Mouse (Mus musculus) left cerebral cortex, postnatal 14 days (tissue): ENCODE measurements around the gene Clic5. TPM values are rescaled to one million over a fixed set of nuclear protein-coding genes. Genes with fewer than 3 reads are reported as not detected.

Experiments used
- DNase-seq, 2 experiments: peaks; one replicate each; pipeline ENCODE4 v3.0.0; 2021 to 2022; ENCODE audit warnings: low spot score in 2 of 2, mixed read lengths in 1 of 2
- intact Hi-C: fragments of 180-260 bp; cut with DNase I; formaldehyde crosslinking; loops from one replicate; pipeline ENCODE4 v1.15.1; 2025
- total RNA-seq, 2 experiments: library from RNA; stranded (reverse); gene quantifications; 2 replicates each; pipeline ENCODE4 v1.2.3; 2021

Gene Clic5
- total RNA-seq, 2 experiments from 2014 or later, result 3.1 to 3.3 TPM

DNA sequence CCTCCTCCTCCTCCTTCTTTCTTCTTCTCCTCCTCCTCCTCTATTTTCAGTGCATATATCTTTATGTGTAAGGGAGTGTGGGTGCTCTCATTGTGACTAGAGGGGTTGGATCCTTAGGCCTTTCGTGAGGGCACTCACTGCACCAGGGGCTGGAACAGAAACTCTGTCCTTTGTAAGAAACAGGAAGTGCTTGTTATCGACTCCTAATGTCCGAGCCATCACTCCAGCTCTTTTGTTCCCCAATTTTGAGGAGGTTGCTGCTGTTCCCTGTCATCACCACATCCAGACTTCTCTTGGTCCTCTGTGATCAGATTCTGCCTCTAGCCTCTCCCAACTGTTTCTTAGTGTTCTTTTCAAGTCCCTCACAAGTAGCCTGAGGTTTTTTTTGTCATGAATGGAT is 64.3 kb downstream of the Clic5 start:
- DNase-seq, result no peak
- intact Hi-C loops, result no loop called here

DNA sequence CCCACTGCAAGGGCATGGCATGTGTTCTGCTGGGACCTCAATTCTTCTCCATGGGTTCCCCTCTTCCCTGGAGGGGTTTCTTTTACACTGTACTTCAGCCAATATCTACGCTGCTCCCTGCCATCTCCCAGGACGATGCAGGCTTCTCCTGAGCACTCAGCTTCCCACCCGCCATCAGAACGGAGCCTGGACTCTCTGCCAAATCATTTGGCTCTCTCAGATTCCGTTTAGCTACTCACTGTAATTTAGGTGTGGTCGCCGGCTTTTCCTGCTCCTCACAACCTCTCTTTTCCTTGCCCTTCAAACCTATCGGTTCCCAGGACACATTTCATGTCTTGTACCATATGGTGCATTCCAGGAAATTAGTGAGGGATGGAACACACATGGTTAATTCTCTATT is 66.3 kb downstream of the Clic5 start:
- no peak for DNase-seq
- intact Hi-C loops, result loop anchor here (5.0 kb wide), 2 partner anchors 177 to 998 kb away; partner anchors contain the start of gene Enpp5

DNA sequence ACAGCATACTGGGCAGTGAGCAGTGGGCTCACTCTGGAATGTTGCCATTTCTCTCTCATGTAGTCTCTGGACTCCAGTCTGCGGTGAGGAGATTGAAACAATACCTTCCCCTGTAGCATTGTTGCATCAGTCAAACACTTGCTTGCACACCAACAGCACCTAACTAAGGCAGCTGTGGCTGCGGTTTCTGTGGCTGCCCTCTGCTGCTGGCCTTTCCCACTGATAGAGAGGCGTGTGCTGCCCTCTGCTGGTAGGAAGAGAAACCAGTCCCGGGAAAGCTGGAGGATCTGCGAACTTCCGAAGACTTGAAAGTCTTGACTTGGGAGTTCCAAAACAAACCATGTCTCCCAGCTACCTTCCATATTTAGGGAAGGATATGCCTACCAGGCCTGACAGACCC is 68.2 kb downstream of the Clic5 start:
- intact Hi-C loops, result loop anchor here (1.0 to 5.0 kb wide), 3 partner anchors 105 to 996 kb away; partner anchors contain the start of gene Enpp5
- peak; percentile 64 to 78 for DNase-seq

DNA sequence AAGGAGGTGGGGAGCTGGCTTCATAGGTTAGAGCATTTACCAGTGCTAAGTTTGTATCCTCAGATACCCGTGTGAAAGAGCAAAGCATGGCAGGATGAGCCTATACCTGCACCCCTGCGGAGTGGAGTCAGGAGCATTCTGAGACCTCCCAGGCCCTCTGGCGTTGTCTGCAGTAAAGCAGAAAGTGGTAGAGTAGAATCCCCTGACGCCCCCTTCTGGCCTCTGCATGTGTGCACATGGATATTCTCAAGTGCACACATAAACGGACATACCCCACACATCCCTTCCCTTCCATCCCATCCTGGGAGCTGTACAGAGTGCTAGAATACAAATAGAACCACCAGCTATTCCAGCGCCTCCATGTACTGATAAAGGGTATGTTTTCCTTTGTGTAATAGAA is 70.9 kb downstream of the Clic5 start:
- intact Hi-C loops, result loop anchor here (5.0 kb wide), 2 partner anchors 182 to 993 kb away; partner anchors contain the start of gene Enpp5
- DNase-seq, result no peak

DNA sequence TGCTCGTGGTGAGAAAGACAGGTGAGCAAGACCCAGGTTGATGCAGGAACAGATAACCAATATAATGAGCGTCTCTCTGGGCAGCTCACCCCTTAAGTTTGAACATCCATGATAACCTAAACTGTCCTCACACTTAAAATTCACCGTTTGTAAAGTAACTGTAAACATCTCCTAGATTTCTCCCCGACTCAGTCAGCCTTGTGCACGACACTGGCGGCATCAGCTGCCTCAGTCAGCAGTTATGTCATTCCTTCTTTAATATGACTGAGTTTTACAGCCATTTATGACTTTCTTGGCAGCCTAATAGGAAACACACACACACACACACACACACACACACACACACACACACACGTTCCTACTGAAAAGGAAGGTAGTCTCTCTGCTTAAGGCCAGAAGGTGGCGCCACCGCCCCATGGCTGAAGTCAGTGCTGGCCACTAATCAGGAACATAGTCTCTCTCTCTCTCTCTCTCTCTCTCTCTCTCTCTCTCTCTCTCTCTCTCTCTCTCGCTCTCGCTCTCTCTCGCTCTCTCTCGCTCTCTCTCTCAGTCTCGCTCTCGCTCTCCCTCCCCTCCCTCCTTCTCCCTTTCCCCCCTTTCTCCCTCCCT is 73.3 kb downstream of the Clic5 start:
- intact Hi-C loops, result loop anchor here (1.0 to 10.0 kb wide), 3 partner anchors 473 to 1141 kb away; no protein-coding TSS in a partner anchor

DNA sequence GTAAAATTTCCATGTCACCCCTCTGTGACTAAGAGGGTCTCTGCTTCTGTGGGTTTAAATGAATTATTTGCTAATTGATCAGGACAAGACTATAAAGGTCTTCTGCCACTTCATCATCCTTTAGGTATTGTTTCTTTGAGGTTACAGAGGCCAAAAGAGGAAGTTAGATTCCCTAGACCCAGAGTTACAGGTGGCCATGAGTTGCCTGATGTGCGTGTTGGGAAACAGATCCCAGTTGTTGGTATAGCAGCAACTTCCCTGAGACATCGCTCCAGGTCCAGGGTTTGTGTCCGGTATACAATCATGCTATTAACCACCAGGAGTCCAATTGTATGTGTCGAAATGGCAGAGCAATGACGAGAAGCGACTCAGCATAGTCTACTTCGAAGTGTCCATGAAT is 81.7 kb downstream of the Clic5 start:
- intact Hi-C loops, result loop anchor here (10.0 kb wide), 1 partner anchor 175 kb away; no protein-coding TSS in a partner anchor
- DNase-seq, result no peak

More for the DNA sequence above, 73.3 kb downstream of the Clic5 start:
- DNase-seq, result peak; percentile 79 to 86

DNA sequence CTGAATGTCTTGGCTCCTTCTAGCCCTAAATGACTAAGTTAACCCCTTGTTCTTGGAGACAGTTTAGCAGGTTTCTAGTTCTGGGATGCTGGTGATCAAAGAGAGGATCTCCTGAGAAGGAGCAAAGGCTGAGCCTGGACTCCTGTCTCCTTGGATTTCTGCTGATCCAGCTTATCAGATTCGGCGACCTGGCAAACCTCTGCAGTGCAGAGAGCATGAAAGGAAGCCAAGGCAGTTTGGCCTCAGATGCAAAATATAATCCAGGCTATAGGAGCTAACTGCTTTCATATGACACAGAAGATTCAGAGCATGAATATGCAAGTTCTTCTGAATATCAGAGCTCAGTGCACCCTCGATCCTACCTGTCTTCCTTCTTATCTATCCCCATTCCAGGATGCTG is 83.0 kb downstream of the Clic5 start:
- intact Hi-C loops, result loop anchor here (10.0 kb wide), 1 partner anchor 173 kb away; no protein-coding TSS in a partner anchor
- no peak for DNase-seq

DNA sequence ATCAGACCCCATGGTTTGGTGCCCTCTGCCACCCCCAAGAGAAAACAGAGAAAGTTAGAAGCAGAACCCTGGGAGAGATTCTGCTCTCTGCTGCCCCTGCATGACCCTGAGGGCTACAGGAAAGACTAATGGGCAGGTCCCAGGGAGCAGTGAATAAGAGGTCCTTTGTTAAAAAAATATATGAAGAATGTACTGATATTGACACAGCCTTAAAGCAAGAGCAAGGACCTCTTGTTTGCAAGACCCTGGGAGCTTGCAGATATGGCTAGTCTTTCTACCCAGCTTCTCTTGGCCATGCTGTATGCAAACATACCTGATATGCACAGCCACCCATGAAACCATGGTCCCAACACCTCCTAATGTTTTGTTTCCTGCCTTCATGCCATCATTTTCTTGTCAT is 86.4 kb downstream of the Clic5 start:
- intact Hi-C loops, result loop anchor here (10.0 kb wide), 1 partner anchor 170 kb away; no protein-coding TSS in a partner anchor
- no peak for DNase-seq

DNA sequence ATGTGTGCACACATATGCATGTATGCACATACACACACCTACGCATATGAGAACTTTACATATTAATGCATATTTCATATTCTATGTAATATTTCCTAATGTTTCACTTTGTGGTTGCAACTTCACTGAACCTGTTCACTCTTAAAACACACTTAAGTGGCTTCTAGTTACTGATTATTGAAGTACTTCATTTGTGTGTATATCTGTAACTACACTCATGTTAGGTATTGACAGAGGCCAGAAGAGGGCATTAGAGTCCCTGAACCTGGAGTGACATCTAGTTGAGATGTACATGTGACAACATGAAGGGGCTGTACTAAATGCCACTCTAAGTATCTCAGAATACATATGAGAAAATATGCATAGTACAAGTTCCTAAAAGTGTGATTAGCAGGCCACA is 99.9 kb downstream of the Clic5 start:
- DNase-seq, result no peak
- intact Hi-C loops, result no loop called here

DNA sequence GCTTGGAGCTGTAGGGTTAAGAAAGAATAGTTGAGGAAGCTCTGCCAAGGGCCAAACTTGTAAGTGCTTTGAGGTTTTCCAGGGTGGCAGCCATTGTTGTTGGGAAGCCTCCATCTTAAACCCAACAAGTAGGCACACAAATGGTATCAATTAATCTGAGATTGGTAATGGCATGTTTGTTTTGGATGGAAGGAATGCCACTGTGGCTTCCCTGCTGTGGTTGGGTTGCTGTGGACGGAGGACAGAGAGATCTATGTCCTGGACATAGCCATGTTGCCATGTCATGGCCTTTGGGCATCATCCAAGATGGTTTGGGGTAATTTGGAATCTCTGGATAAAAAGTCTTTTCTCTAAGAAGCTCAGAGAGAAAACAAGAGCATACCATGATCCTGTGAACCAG is 108.8 kb downstream of the Clic5 start:
- no peak for DNase-seq
- intact Hi-C loops, result no loop called here

DNA sequence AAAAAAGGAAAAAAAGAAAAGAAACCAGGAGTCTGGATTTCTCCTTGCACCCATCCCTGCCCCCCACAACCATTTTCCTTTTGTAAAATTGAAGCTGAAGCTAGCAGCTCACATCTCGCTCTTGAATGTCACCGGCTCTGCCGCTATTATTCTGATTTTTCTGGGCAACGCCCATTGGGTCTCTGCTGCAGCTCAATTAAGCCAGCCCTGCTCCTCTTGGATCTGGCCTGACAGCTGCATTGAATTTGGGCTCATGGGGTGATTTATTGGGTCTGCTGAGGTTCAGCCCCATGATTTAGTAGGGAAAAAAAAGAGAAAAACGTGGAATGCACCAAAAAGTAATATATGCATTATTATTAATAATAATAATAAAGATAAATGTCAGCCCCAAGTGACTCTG is 111.9 kb downstream of the Clic5 start:
- DNase-seq, result no peak
- intact Hi-C loops, result no loop called here

DNA sequence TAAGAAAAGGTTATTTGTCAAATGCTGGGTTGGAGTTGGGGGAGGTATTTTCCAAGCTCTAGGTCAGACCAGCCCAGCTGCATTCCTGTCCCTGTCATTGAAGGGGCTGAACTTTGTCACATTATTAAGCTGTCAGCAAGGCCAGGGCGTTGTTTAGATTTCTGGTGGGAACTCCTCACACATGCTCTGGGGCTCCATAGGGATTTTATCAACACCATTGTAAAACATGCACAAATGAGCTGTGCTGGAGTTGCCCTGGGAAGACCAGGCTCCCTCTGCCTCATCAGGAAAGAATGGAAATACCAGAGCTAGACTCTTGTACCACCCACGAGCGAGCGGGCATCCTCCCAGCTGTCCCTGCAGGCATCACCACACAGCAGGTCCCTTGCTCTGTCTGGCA is 112.3 kb downstream of the Clic5 start:
- DNase-seq, result no peak
- intact Hi-C loops, result no loop called here

DNA sequence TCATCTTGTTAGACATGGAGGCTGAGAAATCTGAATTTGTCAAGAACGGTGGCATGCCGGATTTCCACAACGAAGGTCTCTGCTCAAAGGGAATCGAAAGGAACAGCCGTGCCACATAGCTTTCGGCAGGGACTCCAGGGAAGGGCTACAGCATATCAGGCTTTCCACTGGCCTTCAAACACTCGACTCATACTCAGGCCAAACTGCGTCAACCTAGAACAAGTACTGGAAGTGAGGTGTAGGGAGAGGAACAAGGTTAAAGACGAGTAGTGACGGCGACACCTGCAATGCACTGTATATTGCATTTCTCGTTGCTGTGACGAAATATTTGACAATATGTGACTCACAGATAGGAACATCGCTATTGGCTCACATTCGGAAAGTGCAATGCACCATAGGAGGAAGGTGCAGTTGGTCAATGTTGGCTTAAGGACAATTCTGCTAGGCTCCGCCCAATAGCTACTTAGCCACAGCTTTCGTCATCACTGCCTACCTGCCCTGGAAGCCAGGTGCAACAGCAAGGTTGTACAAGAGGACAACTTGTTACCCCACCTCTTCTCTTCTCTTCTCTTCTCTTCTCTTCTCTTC is 112.9 kb downstream of the Clic5 start:
- DNase-seq, result no peak
- intact Hi-C loops, result no loop called here

DNA sequence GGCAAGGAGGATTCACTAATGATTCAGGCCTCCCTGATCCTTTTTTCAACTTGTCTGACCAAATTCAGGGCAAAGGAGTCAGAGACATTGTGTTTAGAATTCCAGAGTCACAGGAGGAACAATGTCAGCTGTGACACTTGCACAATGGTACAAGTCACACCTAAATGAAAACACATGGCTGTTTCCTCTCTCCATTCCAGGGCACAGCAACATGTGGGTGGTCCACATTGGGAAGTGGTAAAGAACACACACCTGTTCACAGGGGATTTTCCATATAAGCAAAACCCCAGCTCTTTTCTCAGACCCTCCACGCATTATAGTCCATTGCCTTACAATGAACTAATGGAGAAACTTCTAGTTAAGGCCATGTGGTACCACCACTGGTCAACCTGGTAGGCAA is 115.7 kb downstream of the Clic5 start:
- intact Hi-C loops, result no loop called here

DNA sequence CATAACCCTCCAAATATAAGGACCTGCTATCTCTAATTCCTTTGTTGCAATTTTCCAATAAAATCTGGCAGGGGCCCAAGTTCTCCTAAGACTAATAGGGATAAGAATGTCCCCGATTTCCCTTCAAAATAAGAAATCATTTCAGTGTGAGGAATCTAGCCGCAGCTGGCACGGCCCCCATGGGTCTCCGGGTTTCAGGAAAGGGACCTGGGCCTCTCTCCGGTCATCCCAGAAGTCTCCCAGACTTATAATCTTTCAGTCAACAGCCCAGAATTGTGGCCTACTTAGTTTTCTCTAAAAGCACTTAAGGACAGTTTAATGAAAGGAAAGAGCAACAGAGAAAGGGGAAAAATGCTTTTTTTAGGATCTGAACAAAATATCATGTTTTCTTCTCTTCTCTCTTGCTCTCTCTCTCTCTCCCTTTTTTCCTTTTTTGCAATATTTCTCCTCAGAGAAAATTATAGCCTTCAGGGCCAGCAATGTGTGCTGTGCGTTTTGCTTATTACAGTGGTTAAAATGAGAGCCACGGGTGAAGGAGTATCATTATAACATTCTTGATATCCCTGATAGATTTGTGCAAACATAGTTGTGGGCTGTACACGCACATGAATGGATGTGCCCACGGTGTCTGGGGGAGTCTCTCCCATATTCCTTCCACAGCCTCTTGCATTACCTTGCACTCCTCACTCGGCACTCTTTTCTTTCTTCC is 121.7 kb downstream of the Clic5 start:
- no peak for DNase-seq
- intact Hi-C loops, result no loop called here

More for the DNA sequence above, 115.7 kb downstream of the Clic5 start:
- no peak for DNase-seq

DNA sequence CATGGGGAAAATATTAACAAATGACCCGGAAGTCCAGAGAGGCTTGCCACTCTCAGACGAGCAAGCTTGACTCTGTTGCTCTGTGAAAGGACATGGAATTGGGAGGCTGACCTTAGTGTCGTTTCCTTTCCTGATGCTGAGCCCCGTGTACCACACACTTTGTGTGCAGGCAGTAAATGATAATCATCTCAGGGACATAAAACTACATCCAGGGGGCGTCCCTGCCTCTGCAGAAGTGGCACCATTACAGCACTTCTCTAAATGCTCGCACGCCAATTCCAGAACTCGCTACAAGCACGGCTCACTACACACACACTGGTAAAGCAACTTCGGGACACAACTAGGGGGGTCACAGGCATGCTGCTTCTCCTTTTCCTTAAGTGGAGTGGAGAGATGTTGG is 136.9 kb downstream of the Clic5 start:
- intact Hi-C loops, result no loop called here
- DNase-seq, result no peak

DNA sequence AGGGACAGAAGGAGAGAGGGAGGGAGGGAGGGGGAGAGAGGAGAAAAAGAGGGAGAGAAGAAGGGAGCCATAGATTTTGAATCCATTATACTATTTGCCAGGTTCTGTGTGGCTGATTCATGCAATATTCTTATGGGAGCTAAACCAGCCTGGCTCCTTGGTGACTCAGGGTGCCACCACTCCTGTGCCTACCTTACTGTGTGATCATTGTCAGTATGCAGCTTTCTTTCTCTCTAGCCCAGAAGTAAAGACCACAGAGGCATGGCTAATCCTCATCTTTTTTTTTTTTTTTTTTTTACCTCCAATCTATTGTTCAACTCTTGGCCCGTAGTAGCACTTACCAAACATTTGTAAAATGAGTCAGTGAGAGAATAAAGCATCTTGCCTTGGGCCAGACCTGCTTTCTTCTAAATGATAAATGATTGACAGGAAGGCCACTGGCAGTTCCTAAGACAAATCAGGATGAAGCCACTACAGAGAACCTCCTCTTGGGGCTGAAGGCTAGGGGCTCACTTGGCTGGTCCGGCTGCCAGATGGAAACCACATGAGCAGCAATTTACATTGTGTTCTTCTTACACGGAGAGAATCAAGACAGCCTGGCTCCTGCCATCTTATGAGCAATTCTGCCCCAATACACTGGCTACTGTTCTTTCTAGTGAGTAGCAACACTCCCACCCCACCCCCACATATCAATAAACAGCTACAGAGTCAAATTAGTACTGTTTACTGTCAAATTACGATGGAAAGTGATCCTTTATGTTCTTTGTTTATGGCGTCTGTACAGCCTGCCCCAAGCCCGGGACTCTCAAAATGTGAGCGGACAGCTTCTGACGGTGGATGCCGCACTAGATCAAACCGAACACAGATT is 139.1 kb downstream of the Clic5 start:
- intact Hi-C loops, result no loop called here
- DNase-seq, result no peak

DNA sequence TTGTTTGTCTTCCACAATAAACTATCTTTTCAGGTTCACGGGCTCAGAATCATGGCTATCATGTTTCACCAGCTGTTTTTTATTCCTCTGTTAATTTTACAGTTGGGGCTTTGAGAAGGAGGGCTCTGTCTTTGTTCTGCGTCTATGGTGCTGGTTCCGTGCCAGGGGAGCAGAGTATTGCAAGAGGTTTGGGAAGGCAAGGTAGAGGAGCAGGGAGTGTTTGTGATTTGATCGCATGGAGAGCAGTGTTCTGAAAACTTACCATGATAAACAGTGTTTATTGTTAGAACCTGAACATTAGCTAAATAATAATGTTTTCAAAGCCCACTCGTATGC is 139.7 kb downstream of the Clic5 start:
- intact Hi-C loops, result no loop called here
- DNase-seq, result no peak
